Mouse (Mus musculus) heart, embryonic 16.5 days (tissue): ENCODE measurements around the gene Syt17. TPM values are rescaled to one million over a fixed set of nuclear protein-coding genes. Genes with fewer than 3 reads are reported as not detected.

Source experiments
- ATAC-seq: fragments of 200-750 bp; cut with Nextera tagmentation; replicated peaks from 2 replicates; pipeline ENCODE4 v1.8.0; 2017; ENCODE audit warnings: moderate number of reproducible peaks; ENCODE audit not compliant: insufficient read depth, low FRiP score; ENCODE audit errors: extremely low read depth
- H3K27ac ChIP-seq: fragments of 300-500 bp; sonication (generic); 2 replicates; pipeline ENCODE4 v1.5.1; 2014; ENCODE audit warnings: mild to moderate bottlenecking, low read length, control low read depth, moderate library complexity
- H3K27me3 ChIP-seq: fragments of 300-500 bp; sonication (generic); 2 replicates; pipeline ENCODE4 v1.6.1; 2014; ENCODE audit warnings: low read length, mixed read lengths; ENCODE audit not compliant: control insufficient read depth, insufficient read depth
- H3K36me3 ChIP-seq: fragments of 300-500 bp; sonication (generic); 2 replicates; pipeline ENCODE4 v1.6.1; 2014; ENCODE audit not compliant: control insufficient read depth, insufficient read depth
- H3K4me1 ChIP-seq: fragments of 300-500 bp; sonication (generic); 2 replicates; pipeline ENCODE4 v1.6.1; 2014; ENCODE audit warnings: low read length, mixed read lengths; ENCODE audit not compliant: control insufficient read depth, insufficient read depth
- H3K4me2 ChIP-seq: fragments of 300-500 bp; sonication (generic); 2 replicates; pipeline ENCODE4 v1.6.1; 2014; ENCODE audit warnings: low read depth, mild to moderate bottlenecking, control low read depth, low read length
- H3K4me3 ChIP-seq: fragments of 300-500 bp; sonication (generic); 2 replicates; pipeline ENCODE4 v1.5.1; 2014; ENCODE audit warnings: mild to moderate bottlenecking, control low read depth, low read length
- H3K9ac ChIP-seq: fragments of 300-500 bp; sonication (generic); 2 replicates; pipeline ENCODE4 v1.6.1; 2014; ENCODE audit warnings: low read length, control low read depth
- H3K9me3 ChIP-seq: fragments of 300-500 bp; sonication (generic); replicated peaks from 2 replicates; pipeline ENCODE4 v1.6.1; 2016; ENCODE audit warnings: low read length; ENCODE audit not compliant: control insufficient read depth
- WGBS: fragments of 180-500 bp; shearing (Covaris S2); extraction: QIAGEN DNeasy Blood & Tissue Kit; methylation state at CpG from one replicate; pipeline ENCODE4 v1.1.7; 2014; 5-methylcytosine and 5-hydroxymethylcytosine counted together
- polyA plus RNA-seq: library from polyadenylated mRNA; unstranded; fragments of >200 nt; fragmentation: Nextera tagmentation; extraction: Ambion mirVana; gene quantifications from 2 replicates; pipeline ENCODE4 v1.2.1, GENCODE M21; 2015

The Syt17 gene
- polyA plus RNA-seq, 1 experiment from 2014 or later: 2.1 TPM

GRCm38 (mm10) chr7:118443895-118444485, 4.0 kb downstream of the Syt17 start:
- Histone ChIP-seq H3K9me3 (no peaks in the 10 kb centered on the region), H3K27me3 (peaks cover 49% of the 10 kb centered on the region), H3K9ac (no peak overlapping the region), H3K4me2 (no peak overlapping the region), H3K4me1 (peaks cover 9% of the 10 kb centered on the region), H3K36me3 (no peaks in the 10 kb centered on the region), H3K4me3 (no peak overlapping the region), H3K27ac (no peak overlapping the region)
- 50% methylated on average over 7 of the region's 7 CpGs for WGBS
- ATAC-seq: no peak

- 6% methylated on average over 9 of the region's 9 CpGs for WGBS
- Histone ChIP-seq H3K4me2 (no peak overlapping the region), H3K27me3 (peaks cover 46% of the 10 kb centered on the region), H3K4me1 (peaks cover 6% of the 10 kb centered on the region), H3K27ac (no peak overlapping the region), H3K4me3 (no peak overlapping the region), H3K36me3 (no peaks in the 10 kb centered on the region), H3K9me3 (no peaks in the 10 kb centered on the region), H3K9ac (no peak overlapping the region)
- ATAC-seq: no peak
Measured at GRCm38 (mm10) chr7:118443371-118443770, 4.7 kb downstream of the Syt17 start.

GRCm38 (mm10) chr7:118441535-118441934, 6.5 kb downstream of the Syt17 start:
- no peak for ATAC-seq
- H3K9me3 ChIP-seq: no peaks in the 10 kb centered on the region
- no peaks in the 10 kb centered on the region for H3K36me3 ChIP-seq
- no peaks in the 10 kb centered on the region for H3K4me1 ChIP-seq
- H3K9ac ChIP-seq: no peak overlapping the region
- H3K27me3 ChIP-seq: peaks cover 31% of the 10 kb centered on the region
- no peak overlapping the region for H3K27ac ChIP-seq
- H3K4me3 ChIP-seq: no peak overlapping the region
- no peak overlapping the region for H3K4me2 ChIP-seq
- WGBS: 69% methylated on average over 6 of the region's 6 CpGs

- no peak overlapping the region for H3K9ac ChIP-seq
- H3K27ac ChIP-seq: no peak overlapping the region
- H3K9me3 ChIP-seq: no peaks in the 10 kb centered on the region
- no peaks in the 10 kb centered on the region for H3K4me1 ChIP-seq
- H3K36me3 ChIP-seq: no peaks in the 10 kb centered on the region
- ATAC-seq: no peak
- no peak overlapping the region for H3K4me2 ChIP-seq
- H3K27me3 ChIP-seq: 0 out of 2 replicates have a peak, but pooled peaks cover 6% of the 10 kb centered on the region
- WGBS: 48% methylated on average over 7 of the region's 7 CpGs
- H3K4me3 ChIP-seq: no peak overlapping the region
Measured at GRCm38 (mm10) chr7:118437101-118437802, 10.8 kb downstream of the Syt17 start.

GRCm38 (mm10) chr7:118428937-118429336, 19.1 kb downstream of the Syt17 start:
- Histone ChIP-seq H3K4me2 (no peak overlapping the region), H3K27me3 (no peaks in the 10 kb centered on the region), H3K27ac (no peak overlapping the region), H3K4me1 (no peaks in the 10 kb centered on the region), H3K9ac (no peak overlapping the region), H3K4me3 (no peak overlapping the region), H3K9me3 (no peaks in the 10 kb centered on the region), H3K36me3 (no peaks in the 10 kb centered on the region)
- no peak for ATAC-seq
- WGBS: 64% methylated on average over 2 of the region's 2 CpGs

- no peaks in the 10 kb centered on the region for H3K9me3 ChIP-seq
- no peak overlapping the region for H3K4me2 ChIP-seq
- no peak for ATAC-seq
- no peaks in the 10 kb centered on the region for H3K27me3 ChIP-seq
- WGBS: 66% methylated on average over 6 of the region's 6 CpGs
- H3K36me3 ChIP-seq: no peaks in the 10 kb centered on the region
- no peak overlapping the region for H3K27ac ChIP-seq
- no peak overlapping the region for H3K9ac ChIP-seq
- H3K4me1 ChIP-seq: no peaks in the 10 kb centered on the region
- H3K4me3 ChIP-seq: no peak overlapping the region
Measured at GRCm38 (mm10) chr7:118419491-118420180, 28.4 kb downstream of the Syt17 start.

GRCm38 (mm10) chr7:118414183-118414582, 33.8 kb downstream of the Syt17 start:
- ATAC-seq: no peak
- no peaks in the 10 kb centered on the region for H3K27me3 ChIP-seq

GRCm38 (mm10) chr7:118411877-118412276, 36.1 kb downstream of the Syt17 start:
- WGBS: 70% methylated on average over 3 of the region's 3 CpGs

More at GRCm38 (mm10) chr7:118414183-118414582, 33.8 kb downstream of the Syt17 start:
- Histone ChIP-seq H3K4me3 (no peak overlapping the region), H3K9me3 (no peaks in the 10 kb centered on the region), H3K36me3 (no peaks in the 10 kb centered on the region), H3K4me1 (no peaks in the 10 kb centered on the region), H3K9ac (no peak overlapping the region), H3K4me2 (no peak overlapping the region), H3K27ac (no peak overlapping the region)
- 82% methylated on average over 3 of the region's 3 CpGs for WGBS

GRCm38 (mm10) chr7:118409421-118409820, 38.6 kb downstream of the Syt17 start:
- no peak overlapping the region for H3K27ac ChIP-seq
- no peaks in the 10 kb centered on the region for H3K27me3 ChIP-seq
- H3K36me3 ChIP-seq: no peaks in the 10 kb centered on the region
- H3K4me3 ChIP-seq: no peak overlapping the region
- no peaks in the 10 kb centered on the region for H3K9me3 ChIP-seq
- no peak overlapping the region for H3K4me2 ChIP-seq
- H3K9ac ChIP-seq: no peak overlapping the region
- ATAC-seq: no peak
- 26% methylated on average over 2 of the region's 2 CpGs for WGBS
- no peaks in the 10 kb centered on the region for H3K4me1 ChIP-seq

More at GRCm38 (mm10) chr7:118411877-118412276, 36.1 kb downstream of the Syt17 start:
- Histone ChIP-seq H3K4me1 (no peaks in the 10 kb centered on the region), H3K4me3 (no peak overlapping the region), H3K9ac (no peak overlapping the region), H3K36me3 (no peaks in the 10 kb centered on the region), H3K27ac (no peak overlapping the region), H3K4me2 (no peak overlapping the region), H3K9me3 (no peaks in the 10 kb centered on the region), H3K27me3 (no peaks in the 10 kb centered on the region)
- no peak for ATAC-seq
